Mouse (Mus musculus) forebrain, embryonic 15.5 days (tissue): ENCODE data around the gene Slc22a23. TPM values are rescaled to one million over a fixed set of nuclear protein-coding genes. Genes with fewer than 3 reads are reported as not detected.

Experiments used
- ATAC-seq: fragments of 200-750 bp; cut with Nextera tagmentation; replicated peaks from 2 replicates; pipeline ENCODE4 v1.8.0; 2017; ENCODE audit warnings: mild to moderate bottlenecking, moderate TSS enrichment, moderate library complexity
- H3K27ac ChIP-seq: fragments of 300-500 bp; sonication (generic); replicated peaks from 2 replicates; pipeline ENCODE4 v1.5.1; 2015; ENCODE audit warnings: mild to moderate bottlenecking, inconsistent platforms
- H3K27me3 ChIP-seq: fragments of 300-500 bp; sonication (generic); 2 replicates; pipeline ENCODE4 v1.6.1; 2015; ENCODE audit warnings: inconsistent platforms
- H3K36me3 ChIP-seq: fragments of 300-500 bp; sonication (generic); 2 replicates; pipeline ENCODE4 v1.6.1; 2015; ENCODE audit warnings: mild to moderate bottlenecking, inconsistent platforms
- H3K4me1 ChIP-seq: fragments of 300-500 bp; sonication (generic); 2 replicates; pipeline ENCODE4 v1.6.1; 2015; ENCODE audit warnings: inconsistent platforms
- H3K4me2 ChIP-seq: fragments of 300-500 bp; sonication (generic); replicated peaks from 2 replicates; pipeline ENCODE4 v1.6.1; 2015; ENCODE audit warnings: mild to moderate bottlenecking, inconsistent platforms
- H3K4me3 ChIP-seq: fragments of 300-500 bp; sonication (generic); 2 replicates; pipeline ENCODE4 v1.5.1; 2015; ENCODE audit warnings: mild to moderate bottlenecking, inconsistent platforms
- H3K9ac ChIP-seq: fragments of 300-500 bp; sonication (generic); replicated peaks from 2 replicates; pipeline ENCODE4 v1.6.1; 2015; ENCODE audit warnings: mild to moderate bottlenecking, inconsistent platforms
- H3K9me3 ChIP-seq: fragments of 300-500 bp; sonication (generic); 2 replicates; pipeline ENCODE4 v1.6.1; 2016; ENCODE audit warnings: inconsistent platforms
- WGBS: fragments of 180-500 bp; shearing (Covaris S2); methylation state at CpG from one replicate; pipeline ENCODE4 v1.1.7; 2015; ENCODE audit warnings: mixed read lengths; 5-methylcytosine and 5-hydroxymethylcytosine counted together
- polyA plus RNA-seq: library from polyadenylated mRNA; unstranded; fragments of >200 nt; fragmentation: Nextera tagmentation; extraction: Ambion mirVana; gene quantifications from 2 replicates; pipeline ENCODE4 v1.2.1, GENCODE M21; 2015

The Slc22a23 gene
- polyA plus RNA-seq, 1 experiment from 2014 or later, result 11.3 TPM

DNA sequence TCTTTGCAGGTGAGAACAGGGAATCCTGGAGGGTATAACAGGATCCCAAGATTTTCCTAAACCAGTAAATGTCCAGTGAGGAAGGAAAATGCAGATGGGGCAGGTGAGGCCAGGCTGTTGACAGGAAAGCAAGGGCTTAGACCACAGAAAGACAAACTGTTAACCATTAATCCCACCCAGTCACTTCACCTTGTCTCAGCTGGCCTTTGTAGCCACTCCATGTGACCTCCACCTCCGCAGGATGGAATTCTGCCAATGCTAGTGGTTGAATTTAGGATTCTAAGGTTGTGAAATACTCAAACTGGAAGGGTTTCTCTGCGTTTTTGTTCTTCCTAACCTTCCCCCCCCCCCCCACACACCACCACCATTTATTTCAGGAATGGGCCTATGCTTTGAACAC, 52.9 kb downstream of the Slc22a23 start:
- no peak overlapping the region for H3K4me3 ChIP-seq
- H3K9ac ChIP-seq, result no peak overlapping the region
- H3K36me3 ChIP-seq, result 0 out of 2 replicates have a peak, but pooled peaks cover under 1% of the 10 kb centered on the region
- H3K27ac ChIP-seq, result no peak overlapping the region
- no peak for ATAC-seq
- H3K4me1 ChIP-seq, result peaks cover 17% of the 10 kb centered on the region
- no peaks in the 10 kb centered on the region for H3K27me3 ChIP-seq
- WGBS, result 71% methylated on average over 2 of the region's 2 CpGs
- H3K9me3 ChIP-seq, result no peaks in the 10 kb centered on the region
- no peak overlapping the region for H3K4me2 ChIP-seq

DNA sequence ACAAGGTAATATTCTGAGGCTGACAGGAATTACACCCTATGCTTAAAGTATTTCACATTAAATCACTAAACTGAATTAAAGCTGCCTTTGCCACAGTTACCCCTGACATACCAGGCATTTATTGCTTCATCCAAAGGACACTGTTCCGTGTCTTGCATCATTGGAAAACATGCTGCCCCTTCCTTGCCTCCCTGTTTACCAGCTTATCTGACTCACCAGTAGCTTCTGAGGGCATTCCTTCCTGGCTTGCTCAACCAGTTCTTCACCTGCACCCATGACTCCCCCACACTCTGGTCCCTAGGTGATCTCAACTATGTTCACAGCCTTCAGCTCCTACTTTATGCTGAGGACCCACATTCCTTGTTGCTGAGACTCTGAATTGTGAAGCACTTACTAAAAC, 54.6 kb downstream of the Slc22a23 start:
- H3K36me3 ChIP-seq, result no peaks in the 10 kb centered on the region
- peaks cover 19% of the 10 kb centered on the region for H3K4me1 ChIP-seq
- ATAC-seq, result no peak
- H3K27me3 ChIP-seq, result no peaks in the 10 kb centered on the region
- H3K4me3 ChIP-seq, result no peak overlapping the region
- H3K9me3 ChIP-seq, result no peaks in the 10 kb centered on the region
- no peak overlapping the region for H3K4me2 ChIP-seq
- 94% methylated on average over 1 of the region's 1 CpGs for WGBS
- no peak overlapping the region for H3K27ac ChIP-seq
- no peak overlapping the region for H3K9ac ChIP-seq

DNA sequence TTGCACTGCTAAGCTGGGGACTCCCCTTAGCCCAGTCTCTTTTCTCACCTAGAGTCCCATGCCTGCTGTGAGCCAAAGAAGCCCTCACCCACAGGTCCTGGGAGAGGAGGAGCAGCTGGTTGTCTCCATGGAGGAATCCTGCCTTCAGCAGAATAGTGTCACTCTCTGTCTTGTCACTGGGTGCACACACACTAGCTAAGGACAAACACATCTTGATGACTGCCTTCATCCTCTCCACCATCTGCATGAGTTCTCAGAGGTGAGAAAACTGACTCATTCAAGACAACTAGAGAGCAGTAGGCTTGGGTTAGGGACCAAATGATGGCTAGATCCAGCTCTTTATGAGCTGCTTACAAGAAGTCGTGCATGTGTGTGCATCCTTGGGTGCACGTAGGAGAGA, 55.4 kb downstream of the Slc22a23 start:
- Histone ChIP-seq H3K27me3 (no peaks in the 10 kb centered on the region), H3K9me3 (no peaks in the 10 kb centered on the region), H3K4me2 (no peak overlapping the region), H3K9ac (no peak overlapping the region), H3K4me1 (peaks cover 19% of the 10 kb centered on the region), H3K27ac (no peak overlapping the region), H3K36me3 (no peaks in the 10 kb centered on the region), H3K4me3 (no peak overlapping the region)
- no peak for ATAC-seq
- WGBS, result 88% methylated on average over 2 of the region's 2 CpGs

DNA sequence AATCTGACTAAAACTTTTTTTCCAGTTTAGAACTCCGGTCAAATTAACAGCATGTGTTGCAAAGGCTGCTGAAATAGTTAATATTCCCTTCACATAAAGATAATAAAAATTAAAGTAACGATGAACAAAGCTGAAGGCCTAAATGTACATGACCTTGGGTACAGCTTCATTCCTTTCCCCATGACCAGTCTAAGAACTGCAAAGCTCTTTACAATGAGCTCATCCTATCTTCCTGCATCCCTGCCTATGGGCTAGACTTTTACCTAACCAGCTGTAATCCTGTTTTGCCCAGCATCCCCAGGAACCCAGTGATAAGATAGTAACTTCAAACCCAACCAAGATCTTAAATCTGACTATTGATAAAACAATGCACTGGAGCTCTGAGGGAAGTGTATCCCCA, 56.9 kb downstream of the Slc22a23 start:
- ATAC-seq, result 0 out of 2 replicates have a peak, but pooled peaks have one; percentile 39
- Histone ChIP-seq H3K9me3 (no peaks in the 10 kb centered on the region), H3K4me1 (peaks cover 19% of the 10 kb centered on the region), H3K27ac (peak overlapping the region; percentile 55), H3K27me3 (no peaks in the 10 kb centered on the region), H3K4me2 (no peak overlapping the region), H3K36me3 (0 out of 2 replicates have a peak, but pooled peaks cover 3% of the 10 kb centered on the region), H3K4me3 (no peak overlapping the region), H3K9ac (no peak overlapping the region)
- WGBS, result 21% methylated on average over 2 of the region's 2 CpGs

DNA sequence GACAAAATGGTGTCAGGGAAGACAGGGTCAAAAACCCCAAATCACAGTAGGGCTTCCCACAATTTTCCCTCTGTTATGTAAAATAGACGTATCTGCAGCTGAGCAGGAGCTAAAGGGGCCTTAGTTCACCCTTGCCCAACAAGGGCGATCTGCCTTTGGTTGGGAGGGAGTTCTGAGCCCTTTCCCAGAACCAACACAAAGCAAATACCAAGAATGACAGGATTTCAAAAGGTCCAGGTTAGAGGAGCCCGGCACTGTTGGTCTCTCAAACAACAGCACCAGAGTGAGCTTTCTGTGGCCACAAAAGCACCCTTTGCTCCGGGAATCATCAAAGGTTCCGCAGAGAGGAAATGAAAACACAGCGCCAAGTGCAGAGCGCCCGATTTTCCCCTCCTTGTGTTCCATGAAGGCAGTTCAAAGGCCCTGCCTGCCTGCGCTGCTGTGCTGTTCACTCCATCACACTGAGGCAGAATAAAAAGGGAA, 57.3 kb downstream of the Slc22a23 start:
- no peak overlapping the region for H3K4me2 ChIP-seq
- H3K4me1 ChIP-seq, result peaks cover 19% of the 10 kb centered on the region
- peak; percentile 87 for ATAC-seq
- WGBS, result 3% methylated on average over 9 of the region's 9 CpGs
- no peak overlapping the region for H3K9ac ChIP-seq
- 0 out of 2 replicates have a peak, but pooled peaks cover 3% of the 10 kb centered on the region for H3K36me3 ChIP-seq
- peak overlapping the region; percentile 55 for H3K27ac ChIP-seq
- no peak overlapping the region for H3K4me3 ChIP-seq
- no peaks in the 10 kb centered on the region for H3K9me3 ChIP-seq
- H3K27me3 ChIP-seq, result no peaks in the 10 kb centered on the region

DNA sequence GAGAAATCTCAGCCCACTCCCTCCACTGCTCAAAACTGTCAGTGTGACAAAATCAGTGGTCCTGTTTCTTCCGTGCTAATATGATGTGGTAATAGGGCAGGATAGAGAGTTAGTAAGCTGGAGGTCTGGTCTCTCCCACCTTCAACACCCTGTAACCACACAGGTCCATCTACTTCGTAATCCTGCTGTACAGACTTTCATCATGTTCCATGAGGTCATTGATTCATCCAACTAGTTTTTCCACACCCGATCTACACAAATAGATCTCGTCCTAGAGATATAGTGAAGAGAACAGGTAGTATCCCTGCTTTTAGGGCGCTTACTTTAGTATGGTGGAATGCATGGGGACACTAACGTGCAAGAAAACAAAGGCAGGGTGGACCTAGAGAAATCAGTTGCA, 63.6 kb downstream of the Slc22a23 start:
- Histone ChIP-seq H3K27me3 (no peaks in the 10 kb centered on the region), H3K4me1 (0 out of 2 replicates have a peak, but pooled peaks cover 7% of the 10 kb centered on the region), H3K4me2 (no peak overlapping the region), H3K4me3 (no peak overlapping the region), H3K9ac (no peak overlapping the region), H3K27ac (no peak overlapping the region), H3K9me3 (no peaks in the 10 kb centered on the region), H3K36me3 (0 out of 2 replicates have a peak, but pooled peaks cover 3% of the 10 kb centered on the region)
- 95% methylated on average over 6 of the region's 6 CpGs for WGBS
- no peak for ATAC-seq

DNA sequence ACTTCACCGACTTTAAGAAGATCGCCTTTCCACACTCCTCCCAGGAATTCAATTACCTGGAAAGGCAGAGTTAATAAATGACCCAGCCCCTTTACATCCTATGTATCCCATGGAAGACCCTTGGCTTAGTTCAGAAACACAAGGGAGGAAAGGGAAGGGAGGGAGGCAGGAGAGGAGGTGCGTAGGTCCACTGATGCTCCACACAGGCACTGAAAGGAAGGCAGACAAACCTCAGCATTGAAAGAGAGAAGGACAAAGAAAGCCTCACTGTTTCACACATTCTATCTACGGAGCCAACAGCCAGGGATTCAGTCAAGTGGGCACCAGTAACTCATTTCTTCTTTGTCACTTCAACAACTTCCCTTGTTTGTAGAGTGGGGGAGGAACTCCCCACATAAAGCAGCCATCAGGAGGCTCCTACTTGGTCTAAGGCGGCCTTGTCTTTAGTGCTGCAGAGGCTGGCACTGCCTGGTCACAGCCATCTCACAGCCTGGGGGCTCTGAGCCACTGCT, 66.2 kb downstream of the Slc22a23 start:
- H3K9me3 ChIP-seq, result no peaks in the 10 kb centered on the region
- H3K4me2 ChIP-seq, result no peak overlapping the region
- no peak overlapping the region for H3K27ac ChIP-seq
- no peak overlapping the region for H3K4me3 ChIP-seq
- peak; percentile 32; the same call in 1 of the 2 replicates for ATAC-seq
- 0 out of 2 replicates have a peak, but pooled peaks cover 7% of the 10 kb centered on the region for H3K4me1 ChIP-seq
- H3K9ac ChIP-seq, result no peak overlapping the region
- WGBS, result 65% methylated on average over 5 of the region's 5 CpGs
- no peaks in the 10 kb centered on the region for H3K27me3 ChIP-seq
- H3K36me3 ChIP-seq, result no peaks in the 10 kb centered on the region

DNA sequence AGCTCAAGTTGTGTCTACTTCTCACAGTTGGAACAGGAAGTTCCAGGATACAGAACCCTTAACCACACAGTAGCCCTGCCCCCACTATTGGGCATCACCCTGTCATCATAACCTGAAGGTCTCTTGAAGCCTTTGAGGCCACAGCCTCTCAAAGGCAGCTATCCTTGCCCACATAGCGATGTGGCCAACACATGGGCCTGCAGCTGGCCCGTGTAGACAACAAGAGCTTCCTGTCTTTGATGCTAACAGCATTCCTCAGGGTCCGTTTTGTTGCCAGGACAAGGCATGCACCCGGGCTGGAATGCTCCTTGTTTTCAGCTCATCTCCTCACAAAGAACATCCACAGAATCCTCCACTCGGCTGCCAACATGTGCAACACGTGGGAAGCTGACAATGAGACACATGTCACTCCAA, 66.7 kb downstream of the Slc22a23 start:
- Histone ChIP-seq H3K9ac (no peak overlapping the region), H3K4me2 (no peak overlapping the region), H3K9me3 (no peaks in the 10 kb centered on the region), H3K4me1 (0 out of 2 replicates have a peak, but pooled peaks cover 7% of the 10 kb centered on the region), H3K27ac (no peak overlapping the region), H3K4me3 (no peak overlapping the region), H3K27me3 (no peaks in the 10 kb centered on the region), H3K36me3 (no peaks in the 10 kb centered on the region)
- WGBS, result 42% methylated on average over 6 of the region's 6 CpGs
- no peak for ATAC-seq

DNA sequence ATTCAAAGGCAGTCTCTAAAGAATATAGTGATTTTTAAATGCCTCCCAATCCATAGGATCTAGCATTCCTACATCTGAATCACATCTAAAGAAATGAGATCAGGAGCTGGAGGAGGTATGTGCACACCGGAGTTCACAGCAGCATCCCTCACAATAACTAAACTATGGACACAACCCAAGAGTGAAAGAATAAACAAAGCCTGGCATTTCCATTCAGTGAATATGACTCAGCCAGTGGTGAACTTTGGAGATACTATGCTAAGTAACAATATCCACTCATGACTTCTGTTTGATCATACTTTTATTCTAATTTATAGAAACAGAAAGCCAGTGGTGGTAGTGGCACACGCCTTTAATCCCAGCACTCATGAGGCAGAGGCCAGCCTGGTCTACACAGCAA, 67.4 kb downstream of the Slc22a23 start:
- H3K9ac ChIP-seq, result no peak overlapping the region
- no peaks in the 10 kb centered on the region for H3K36me3 ChIP-seq
- H3K4me2 ChIP-seq, result no peak overlapping the region
- H3K4me1 ChIP-seq, result peaks cover 11% of the 10 kb centered on the region
- no peak overlapping the region for H3K4me3 ChIP-seq
- H3K9me3 ChIP-seq, result no peaks in the 10 kb centered on the region
- H3K27ac ChIP-seq, result no peak overlapping the region
- H3K27me3 ChIP-seq, result no peaks in the 10 kb centered on the region
- 90% methylated on average over 2 of the region's 2 CpGs for WGBS
- ATAC-seq, result no peak

DNA sequence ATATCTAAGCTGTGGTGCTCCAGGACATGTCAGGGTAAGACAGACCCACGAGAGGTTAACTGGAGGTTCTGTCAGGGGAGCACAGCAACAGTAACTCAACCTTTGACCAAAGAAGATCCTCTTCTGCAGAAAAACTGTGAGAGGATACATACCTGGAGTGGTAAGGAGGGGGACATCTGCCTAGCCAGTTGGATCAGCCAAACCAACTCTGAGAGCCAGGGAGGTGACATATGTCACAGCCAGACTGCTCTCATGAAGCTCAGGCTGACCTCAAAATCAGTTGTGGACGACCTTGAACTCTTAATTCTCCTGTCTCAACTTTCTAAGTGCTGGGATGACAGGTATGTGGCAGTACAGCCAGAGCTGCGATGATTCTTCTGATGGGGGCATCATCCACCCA, 68.0 kb downstream of the Slc22a23 start:
- WGBS, result 89% methylated on average over 3 of the region's 3 CpGs
- Histone ChIP-seq H3K27me3 (no peaks in the 10 kb centered on the region), H3K27ac (no peak overlapping the region), H3K4me2 (no peak overlapping the region), H3K9me3 (no peaks in the 10 kb centered on the region), H3K36me3 (no peaks in the 10 kb centered on the region), H3K9ac (no peak overlapping the region), H3K4me1 (peaks cover 17% of the 10 kb centered on the region), H3K4me3 (no peak overlapping the region)
- ATAC-seq, result no peak

DNA sequence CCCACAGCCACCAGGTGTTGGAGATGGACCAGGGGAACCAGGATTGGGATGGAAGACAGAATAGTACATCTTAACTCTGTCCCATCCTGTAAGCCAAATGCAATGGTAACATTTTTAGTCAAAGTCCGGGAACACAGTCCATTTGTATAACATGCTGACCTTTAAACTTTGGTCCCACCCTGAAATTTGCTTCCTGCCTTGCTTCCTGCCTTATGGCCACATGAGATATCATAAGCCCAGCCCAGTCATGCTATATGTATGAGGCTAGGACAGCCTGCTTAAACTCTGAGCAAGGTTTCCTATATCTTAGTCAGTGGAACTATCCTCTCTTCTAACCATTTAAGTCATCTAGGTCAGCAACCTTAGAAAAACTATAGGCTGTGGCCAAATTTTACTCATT, 70.1 kb downstream of the Slc22a23 start:
- 94% methylated on average over 1 of the region's 1 CpGs for WGBS

DNA sequence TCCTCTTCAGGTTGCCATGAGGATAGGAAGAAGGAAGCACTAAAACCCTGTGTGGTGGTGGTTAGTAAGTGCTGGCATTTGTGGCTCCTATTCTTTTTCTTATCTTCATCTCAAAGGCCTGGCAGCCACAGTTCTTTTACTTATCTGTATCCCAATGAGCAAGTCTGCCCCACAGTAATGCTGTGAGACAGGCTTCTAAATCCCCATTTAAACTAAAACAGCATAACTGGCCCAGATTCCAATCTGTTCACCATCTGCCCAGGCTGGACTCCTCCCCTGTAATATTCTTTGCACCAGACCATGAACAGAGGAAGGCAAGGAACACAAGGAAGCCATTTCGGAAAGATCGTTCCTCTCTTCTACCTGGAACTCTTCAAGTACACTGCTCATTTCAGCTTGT, 70.6 kb downstream of the Slc22a23 start:
- H3K4me3 ChIP-seq, result no peak overlapping the region
- no peak overlapping the region for H3K4me2 ChIP-seq
- H3K36me3 ChIP-seq, result no peaks in the 10 kb centered on the region
- no peak for ATAC-seq
- no peaks in the 10 kb centered on the region for H3K27me3 ChIP-seq
- H3K9ac ChIP-seq, result no peak overlapping the region
- no peaks in the 10 kb centered on the region for H3K9me3 ChIP-seq
- peaks cover 36% of the 10 kb centered on the region for H3K4me1 ChIP-seq
- H3K27ac ChIP-seq, result no peak overlapping the region
- 80% methylated on average over 2 of the region's 2 CpGs for WGBS

More for the DNA sequence above, 70.1 kb downstream of the Slc22a23 start:
- no peak overlapping the region for H3K27ac ChIP-seq
- no peaks in the 10 kb centered on the region for H3K9me3 ChIP-seq
- H3K9ac ChIP-seq, result no peak overlapping the region
- ATAC-seq, result no peak
- no peaks in the 10 kb centered on the region for H3K36me3 ChIP-seq
- peaks cover 32% of the 10 kb centered on the region for H3K4me1 ChIP-seq
- no peak overlapping the region for H3K4me2 ChIP-seq
- no peak overlapping the region for H3K4me3 ChIP-seq
- no peaks in the 10 kb centered on the region for H3K27me3 ChIP-seq
